Mouse (Mus musculus): ENCODE data around the gene Ramp2. TPM values are rescaled to one million over a fixed set of nuclear protein-coding genes. Genes with fewer than 3 reads are reported as not detected.

Gene Ramp2
- polyA plus RNA-seq, 1 experiment from 2014 or later: 62.3 TPM

DNA sequence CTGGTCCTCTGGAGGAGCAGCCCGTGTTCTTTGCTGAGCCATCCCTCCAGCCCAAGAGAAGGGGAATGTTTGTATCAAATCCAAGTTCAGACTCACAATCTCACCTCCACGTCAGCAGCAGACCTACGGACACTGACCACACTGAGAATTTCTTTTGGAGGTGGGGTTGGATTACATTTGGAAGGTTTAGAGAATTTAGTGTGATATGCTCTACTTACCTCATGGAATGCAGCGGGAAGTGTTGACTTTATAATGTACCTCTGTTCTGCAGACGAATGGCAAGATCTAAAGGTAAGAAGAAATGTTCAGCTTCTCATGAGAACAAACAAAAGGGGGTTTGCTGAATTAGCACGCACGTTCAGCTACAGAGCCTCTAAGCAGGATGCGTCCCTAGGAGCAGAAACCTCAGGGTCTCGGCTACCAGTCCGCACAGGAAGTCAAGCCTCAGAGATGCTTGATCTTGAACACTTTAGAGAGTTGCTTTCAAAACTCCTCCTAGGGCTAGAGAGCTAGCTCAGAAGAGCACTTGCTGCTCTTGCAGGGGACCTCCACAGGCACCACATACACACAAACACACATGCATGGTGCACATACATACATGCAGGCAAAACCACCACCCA lies 27.3 kb upstream of the Ramp2 start:
- Histone ChIP-seq H3K4me3 (ENCODE audit: low read depth, low read length) (no peak overlapping the region), H3K9ac (ENCODE audit: low read length) (no peak overlapping the region), H3K36me3 (ENCODE audit: control insufficient read depth, insufficient read depth, low read length) (peaks cover 14% of the 10 kb centered on the region), H3K27me3 (ENCODE audit: control insufficient read depth, insufficient read depth, low read length) (no peaks in the 10 kb centered on the region), H3K9me3 (ENCODE audit: control insufficient read depth, low read length) (no peaks in the 10 kb centered on the region), H3K4me2 (replicated peaks; ENCODE audit: low read depth) (no peak overlapping the region), H3K27ac (replicated peaks) (no peak overlapping the region), H3K4me1 (replicated peaks; ENCODE audit: control insufficient read depth, insufficient read depth) (no peaks in the 10 kb centered on the region)
- no peak for DNase-seq (ENCODE audit: low spot score)
- no peak for TF ChIP-seq CTCF (IDR thresholded peaks at IDR 0.05; ENCODE audit: low read depth)
- no peak for TF ChIP-seq EP300 (optimal IDR thresholded peaks at IDR 0.05)
- 80% methylated on average over 10 of the region's 10 CpGs for WGBS
- no peak for ATAC-seq (ENCODE audit: low FRiP score, low TSS enrichment)

DNA sequence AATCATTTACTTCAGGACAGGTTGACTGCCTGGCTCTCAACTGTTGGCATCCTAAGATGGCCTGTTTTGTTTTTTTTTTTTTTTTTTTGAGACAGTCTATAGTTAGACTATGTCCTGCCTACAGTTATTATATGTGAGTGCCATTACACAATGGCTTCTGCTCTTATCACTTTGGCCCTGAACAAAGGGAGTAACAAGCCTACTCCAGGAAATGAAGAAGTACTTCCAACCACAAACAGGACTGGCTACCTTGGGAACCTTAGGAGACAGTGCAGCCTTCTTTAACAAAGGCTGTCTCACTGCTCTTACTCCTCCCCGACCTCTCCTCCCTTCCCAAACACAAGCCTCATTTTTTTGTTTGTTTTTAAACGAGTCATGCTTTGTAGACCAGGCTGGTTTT lies 25.0 kb upstream of the Ramp2 start:
- Histone ChIP-seq H3K27ac (replicated peaks) (peak overlapping the region; percentile 2; the same call in 1 of the 2 replicates), H3K4me3 (ENCODE audit: low read depth, low read length) (no peak overlapping the region), H3K4me1 (replicated peaks; ENCODE audit: control insufficient read depth, insufficient read depth) (no peaks in the 10 kb centered on the region), H3K9ac (ENCODE audit: low read length) (no peak overlapping the region), H3K4me2 (replicated peaks; ENCODE audit: low read depth) (no peak overlapping the region), H3K36me3 (ENCODE audit: control insufficient read depth, insufficient read depth, low read length) (peaks cover 3% of the 10 kb centered on the region), H3K9me3 (ENCODE audit: control insufficient read depth, low read length) (no peaks in the 10 kb centered on the region), H3K27me3 (ENCODE audit: control insufficient read depth, insufficient read depth, low read length) (no peaks in the 10 kb centered on the region)
- WGBS: 24% methylated on average over 2 of the region's 2 CpGs
- TF ChIP-seq EP300 (optimal IDR thresholded peaks at IDR 0.05) (no peak), CTCF (IDR thresholded peaks at IDR 0.05; ENCODE audit: low read depth) (no peak)
- ATAC-seq (ENCODE audit: low FRiP score, low TSS enrichment): peak; percentile 66
- no peak for DNase-seq (ENCODE audit: low spot score)

DNA sequence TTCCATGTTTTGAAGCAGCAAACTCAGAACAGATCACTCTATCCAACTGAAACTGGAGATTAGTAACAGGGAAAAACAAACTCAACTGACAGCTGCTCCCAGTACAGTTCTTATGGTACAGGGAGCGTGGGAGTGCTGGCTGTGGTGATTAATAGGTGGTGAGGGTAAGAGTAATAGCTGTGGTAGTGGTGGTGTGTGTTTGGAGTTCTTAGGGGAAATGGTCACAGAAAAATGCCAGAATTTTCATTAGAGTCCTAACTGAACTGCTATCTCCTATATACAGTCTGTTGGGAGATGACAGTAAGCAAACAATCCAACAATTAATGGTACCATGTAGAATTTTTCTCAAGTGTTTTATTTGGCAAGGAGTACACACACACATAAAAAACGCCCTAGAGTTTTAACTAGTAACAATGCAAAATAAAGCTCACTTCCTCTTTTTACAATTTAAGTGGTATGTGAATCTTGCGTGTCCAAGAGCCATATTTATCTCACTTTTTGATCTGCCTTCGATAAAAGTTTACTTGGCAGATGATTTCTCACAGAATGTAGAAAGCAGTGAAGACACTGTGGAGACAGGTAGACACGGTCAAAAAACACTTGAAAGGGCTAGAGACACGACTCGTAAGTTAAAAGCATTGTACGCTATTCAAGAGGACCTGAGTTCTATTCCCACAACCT lies 24.4 kb upstream of the Ramp2 start:
- H3K9ac ChIP-seq (ENCODE audit: low read length): no peak overlapping the region
- H3K36me3 ChIP-seq (ENCODE audit: control insufficient read depth, insufficient read depth, low read length): peaks cover 3% of the 10 kb centered on the region; the same call in 1 of the 2 replicates
- H3K4me2 ChIP-seq (replicated peaks; ENCODE audit: low read depth): no peak overlapping the region
- ATAC-seq (ENCODE audit: low FRiP score, low TSS enrichment) (0 out of 2 replicates have a peak, but pooled peaks have one; percentile 14), DNase-seq (ENCODE audit: low spot score) (no peak)
- no peaks in the 10 kb centered on the region for H3K27me3 ChIP-seq (ENCODE audit: control insufficient read depth, insufficient read depth, low read length)
- WGBS: 63% methylated on average over 8 of the region's 8 CpGs
- peak overlapping the region; percentile 2; the same call in 1 of the 2 replicates for H3K27ac ChIP-seq (replicated peaks)
- no peak overlapping the region for H3K4me3 ChIP-seq (ENCODE audit: low read depth, low read length)
- TF ChIP-seq CTCF (IDR thresholded peaks at IDR 0.05; ENCODE audit: low read depth): no peak
- TF ChIP-seq EP300 (optimal IDR thresholded peaks at IDR 0.05): no peak
- no peaks in the 10 kb centered on the region for H3K9me3 ChIP-seq (ENCODE audit: control insufficient read depth, low read length)
- no peaks in the 10 kb centered on the region for H3K4me1 ChIP-seq (replicated peaks; ENCODE audit: control insufficient read depth, insufficient read depth)

- TF ChIP-seq EP300 (optimal IDR thresholded peaks at IDR 0.05) (no peak), CTCF (IDR thresholded peaks at IDR 0.05; ENCODE audit: low read depth) (no peak)
- no peak overlapping the region for H3K27ac ChIP-seq (replicated peaks)
- H3K4me3 ChIP-seq (ENCODE audit: low read depth, low read length): no peak overlapping the region
- no peak overlapping the region for H3K9ac ChIP-seq (ENCODE audit: low read length)
- 76% methylated on average over 3 of the region's 3 CpGs for WGBS
- no peaks in the 10 kb centered on the region for H3K4me1 ChIP-seq (replicated peaks; ENCODE audit: control insufficient read depth, insufficient read depth)
- H3K27me3 ChIP-seq (ENCODE audit: control insufficient read depth, insufficient read depth, low read length): no peaks in the 10 kb centered on the region
- DNase-seq (ENCODE audit: low spot score): no peak
- H3K36me3 ChIP-seq (ENCODE audit: control insufficient read depth, insufficient read depth, low read length): no peaks in the 10 kb centered on the region
- H3K9me3 ChIP-seq (ENCODE audit: control insufficient read depth, low read length): no peaks in the 10 kb centered on the region
- no peak for ATAC-seq (ENCODE audit: low FRiP score, low TSS enrichment)
- H3K4me2 ChIP-seq (replicated peaks; ENCODE audit: low read depth): no peak overlapping the region
Measured at GRCm38 (mm10) chr11:101224337-101224736, 21.5 kb upstream of the Ramp2 start.

DNA sequence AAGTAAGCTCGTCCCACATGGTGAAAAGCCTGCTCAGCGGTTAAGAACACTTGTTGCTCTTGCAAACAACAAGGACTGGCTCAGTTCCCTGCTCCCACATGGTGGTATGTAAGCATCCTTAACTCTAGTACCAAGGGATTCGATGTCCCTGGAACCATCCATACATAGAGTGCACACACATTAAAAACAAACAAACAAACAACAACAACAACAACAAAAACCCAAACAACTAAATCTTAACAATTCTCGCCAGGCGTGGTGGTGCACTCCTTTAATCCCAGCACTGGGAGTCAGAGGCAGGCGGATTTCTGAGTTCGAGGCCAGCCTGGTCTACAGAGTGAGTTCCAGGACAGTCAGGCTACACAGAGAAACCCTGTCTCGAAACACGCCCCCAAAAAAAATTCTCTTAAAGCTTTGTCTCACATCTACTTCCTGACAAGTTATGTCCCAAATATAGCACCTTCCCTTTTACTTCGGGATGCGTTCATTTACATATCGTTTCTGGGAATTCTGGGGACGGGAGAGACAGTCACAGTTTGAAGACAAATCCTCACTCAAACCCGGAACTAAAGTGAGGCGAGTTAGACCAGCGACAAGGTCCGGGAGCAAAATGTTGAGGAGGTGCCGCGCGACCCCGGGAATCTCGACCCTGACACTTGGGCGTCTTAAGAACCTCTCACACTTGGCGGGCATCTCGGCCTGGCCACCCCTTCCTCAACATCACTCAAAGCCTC lies 20.3 kb upstream of the Ramp2 start:
- Histone ChIP-seq H3K4me3 (ENCODE audit: low read depth, low read length) (peak overlapping the region; percentile 90), H3K27me3 (ENCODE audit: control insufficient read depth, insufficient read depth, low read length) (no peaks in the 10 kb centered on the region), H3K4me2 (replicated peaks; ENCODE audit: low read depth) (peak overlapping the region; percentile 93), H3K4me1 (replicated peaks; ENCODE audit: control insufficient read depth, insufficient read depth) (no peaks in the 10 kb centered on the region), H3K9ac (ENCODE audit: low read length) (peak overlapping the region; percentile 94), H3K36me3 (ENCODE audit: control insufficient read depth, insufficient read depth, low read length) (no peaks in the 10 kb centered on the region), H3K27ac (replicated peaks) (peak overlapping the region; percentile 91), H3K9me3 (ENCODE audit: control insufficient read depth, low read length) (no peaks in the 10 kb centered on the region)
- ATAC-seq (ENCODE audit: low FRiP score, low TSS enrichment): no peak
- 16% methylated on average over 25 of the region's 25 CpGs for WGBS
- DNase-seq (ENCODE audit: low spot score): no peak
- TF ChIP-seq CTCF (IDR thresholded peaks at IDR 0.05; ENCODE audit: low read depth): no peak
- no peak for TF ChIP-seq EP300 (optimal IDR thresholded peaks at IDR 0.05)

All from stomach, postnatal 0 days (tissue).